Mouse (Mus musculus): Measurements from ENCODE around the gene Smg5. TPM values are rescaled to one million over a fixed set of nuclear protein-coding genes. Genes with fewer than 3 reads are reported as not detected.
A peak's percentile ranks its signal among the peaks of the same experiment; 100 is the strongest.
"Not testable (repeated sequence)": the region's sequence is repeated elsewhere in the genome, so short reads cannot be mapped to it uniquely, and the experiment has no call there.

Smg5 gene
- polyA plus RNA-seq, 1 experiment from 2014 or later = 53.9 TPM

GRCm38 (mm10) chr3:88354396-88355165, 18.5 kb downstream of the Smg5 start:
- Histone ChIP-seq H3K9me3 (replicated peaks) (no peaks in the 10 kb centered on the region), H3K27me3 (replicated peaks) (no peaks in the 10 kb centered on the region), H3K36me3 (peaks cover 99% of the 10 kb centered on the region), H3K4me1 (replicated peaks) (peaks cover 11% of the 10 kb centered on the region), H3K4me2 (no peak overlapping the region), H3K4me3 (no peak overlapping the region), H3K9ac (no peak overlapping the region), H3K27ac (ENCODE audit: poor library complexity, severe bottlenecking) (no peak overlapping the region)
- 93% methylated on average over 8 of the region's 8 CpGs for WGBS
- ATAC-seq (ENCODE audit: insufficient number of reproducible peaks, low FRiP score) = no peak

GRCm38 (mm10) chr3:88359584-88359983, 23.5 kb downstream of the Smg5 start:
- no peak for ATAC-seq (ENCODE audit: insufficient number of reproducible peaks, low FRiP score)
- WGBS = 54% methylated on average over 5 of the region's 5 CpGs
- H3K36me3 ChIP-seq = peaks cover 81% of the 10 kb centered on the region
- H3K27ac ChIP-seq (ENCODE audit: poor library complexity, severe bottlenecking) = peak overlapping the region; percentile 53
- H3K4me2 ChIP-seq = no peak overlapping the region
- H3K4me1 ChIP-seq (replicated peaks) = peaks cover 39% of the 10 kb centered on the region
- no peak overlapping the region for H3K4me3 ChIP-seq
- no peaks in the 10 kb centered on the region for H3K27me3 ChIP-seq (replicated peaks)
- no peaks in the 10 kb centered on the region for H3K9me3 ChIP-seq (replicated peaks)
- 0 out of 2 replicates have a peak overlapping the region, but pooled peaks have one; percentile 18 for H3K9ac ChIP-seq

DNA sequence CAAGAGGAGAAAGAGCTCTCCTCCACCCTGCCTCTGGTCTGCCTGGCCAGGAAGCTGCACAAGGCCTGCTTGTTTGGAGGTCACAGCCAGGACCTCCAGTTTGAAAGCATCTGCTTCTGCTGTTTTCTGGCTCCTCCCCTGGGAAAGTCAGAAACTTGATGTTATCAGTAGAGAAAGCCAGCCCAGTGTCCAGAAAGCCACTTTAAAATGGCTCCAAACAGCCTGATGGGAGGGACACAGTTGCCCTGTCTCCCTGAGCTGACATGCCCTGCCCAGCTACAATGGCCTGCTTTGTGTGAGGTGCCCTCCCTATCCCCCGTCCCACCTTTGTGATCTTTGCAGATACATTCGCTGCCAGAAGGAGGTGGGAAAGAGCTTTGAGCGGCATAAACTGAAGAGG, 23.9 kb downstream of the Smg5 start:
- Histone ChIP-seq H3K27ac (ENCODE audit: poor library complexity, severe bottlenecking) (peak overlapping the region; percentile 53), H3K36me3 (peaks cover 77% of the 10 kb centered on the region), H3K4me1 (replicated peaks) (peaks cover 43% of the 10 kb centered on the region), H3K9ac (no peak overlapping the region), H3K27me3 (replicated peaks) (peaks cover 3% of the 10 kb centered on the region), H3K9me3 (replicated peaks) (no peaks in the 10 kb centered on the region), H3K4me2 (no peak overlapping the region), H3K4me3 (no peak overlapping the region)
- 54% methylated on average over 3 of the region's 3 CpGs for WGBS
- ATAC-seq (ENCODE audit: insufficient number of reproducible peaks, low FRiP score) = no peak

DNA sequence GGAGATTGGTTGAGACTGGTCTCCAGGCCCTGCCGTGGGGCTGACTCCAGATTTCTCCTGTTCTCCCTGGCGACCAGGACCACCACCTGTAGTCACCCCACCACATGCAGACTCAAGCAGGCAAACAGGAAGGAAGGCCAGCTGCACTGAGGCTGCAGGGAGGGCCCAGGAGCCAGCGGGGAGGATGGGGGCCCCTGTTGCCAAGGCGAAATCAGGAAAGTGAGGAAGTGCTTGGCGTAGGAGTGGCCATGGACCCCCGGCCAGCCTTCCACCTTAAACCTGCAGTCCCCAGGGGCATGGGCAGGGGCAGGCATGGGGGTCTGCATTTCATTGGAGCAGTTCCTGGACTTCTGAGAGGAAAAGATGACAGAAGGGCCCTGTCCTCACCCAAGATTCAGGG, 25.0 kb downstream of the Smg5 start:
- H3K4me1 ChIP-seq (replicated peaks) = peaks cover 44% of the 10 kb centered on the region
- H3K4me3 ChIP-seq = no peak overlapping the region
- peaks cover 15% of the 10 kb centered on the region for H3K27me3 ChIP-seq (replicated peaks)
- H3K4me2 ChIP-seq = no peak overlapping the region
- H3K9me3 ChIP-seq (replicated peaks) = no peaks in the 10 kb centered on the region
- no peak overlapping the region for H3K27ac ChIP-seq (ENCODE audit: poor library complexity, severe bottlenecking)
- no peak overlapping the region for H3K9ac ChIP-seq
- WGBS = 59% methylated on average over 6 of the region's 6 CpGs
- ATAC-seq (ENCODE audit: insufficient number of reproducible peaks, low FRiP score) = no peak
- peaks cover 66% of the 10 kb centered on the region for H3K36me3 ChIP-seq

DNA sequence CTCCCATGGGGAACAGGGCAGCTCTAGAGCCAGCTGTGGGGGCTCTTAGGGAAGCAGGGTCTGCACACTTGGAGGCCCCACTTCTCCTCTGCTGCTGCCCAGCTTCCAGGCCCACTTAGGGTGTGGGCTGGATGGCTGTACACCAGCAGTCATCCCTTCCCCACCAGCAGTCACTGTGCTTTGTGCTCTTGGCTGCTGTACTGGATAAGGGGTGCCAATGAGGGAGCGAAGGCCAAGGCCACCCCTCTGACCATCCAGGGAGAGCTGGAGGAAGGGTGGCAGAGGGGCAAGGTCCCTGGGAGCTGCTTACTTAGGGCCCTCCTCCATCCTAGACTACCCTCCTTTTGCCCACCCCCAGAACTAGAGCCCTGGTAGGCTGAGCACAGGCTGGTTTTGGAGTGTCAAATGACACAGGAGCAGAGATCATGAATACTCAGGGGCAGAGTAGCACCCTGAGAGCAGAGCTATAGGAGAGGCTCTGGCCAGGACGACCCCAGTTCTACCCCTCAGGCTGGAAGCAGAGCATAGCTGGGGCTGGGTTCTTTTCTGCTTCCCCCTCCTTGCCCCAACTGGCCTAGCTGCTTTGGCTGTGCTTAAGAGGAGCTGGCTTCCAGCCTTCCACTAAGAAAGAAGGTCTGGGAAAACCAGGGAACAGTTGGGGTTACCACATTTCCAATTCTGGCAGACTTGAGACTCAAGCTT, 25.7 kb downstream of the Smg5 start:
- H3K9ac ChIP-seq = no peak overlapping the region
- H3K4me3 ChIP-seq = no peak overlapping the region
- H3K4me1 ChIP-seq (replicated peaks) = peaks cover 45% of the 10 kb centered on the region
- 89% methylated on average over 2 of the region's 2 CpGs for WGBS
- H3K36me3 ChIP-seq = peaks cover 59% of the 10 kb centered on the region
- H3K4me2 ChIP-seq = no peak overlapping the region
- ATAC-seq (ENCODE audit: insufficient number of reproducible peaks, low FRiP score) = no peak
- no peak overlapping the region for H3K27ac ChIP-seq (ENCODE audit: poor library complexity, severe bottlenecking)
- no peaks in the 10 kb centered on the region for H3K9me3 ChIP-seq (replicated peaks)
- peaks cover 20% of the 10 kb centered on the region for H3K27me3 ChIP-seq (replicated peaks)

GRCm38 (mm10) chr3:88363700-88364099, 27.6 kb downstream of the Smg5 start:
- Histone ChIP-seq H3K9ac (no peak overlapping the region), H3K36me3 (peaks cover 40% of the 10 kb centered on the region), H3K9me3 (replicated peaks) (no peaks in the 10 kb centered on the region), H3K4me2 (peak overlapping the region; percentile 59), H3K27ac (ENCODE audit: poor library complexity, severe bottlenecking) (peak overlapping the region; percentile 45; the same call in 1 of the 2 replicates), H3K27me3 (replicated peaks) (peaks cover 27% of the 10 kb centered on the region), H3K4me3 (no peak overlapping the region), H3K4me1 (replicated peaks) (peaks cover 43% of the 10 kb centered on the region)
- WGBS = 27% methylated on average over 4 of the region's 4 CpGs
- peak; percentile 60; the same call in 1 of the 2 replicates for ATAC-seq (ENCODE audit: insufficient number of reproducible peaks, low FRiP score)

DNA sequence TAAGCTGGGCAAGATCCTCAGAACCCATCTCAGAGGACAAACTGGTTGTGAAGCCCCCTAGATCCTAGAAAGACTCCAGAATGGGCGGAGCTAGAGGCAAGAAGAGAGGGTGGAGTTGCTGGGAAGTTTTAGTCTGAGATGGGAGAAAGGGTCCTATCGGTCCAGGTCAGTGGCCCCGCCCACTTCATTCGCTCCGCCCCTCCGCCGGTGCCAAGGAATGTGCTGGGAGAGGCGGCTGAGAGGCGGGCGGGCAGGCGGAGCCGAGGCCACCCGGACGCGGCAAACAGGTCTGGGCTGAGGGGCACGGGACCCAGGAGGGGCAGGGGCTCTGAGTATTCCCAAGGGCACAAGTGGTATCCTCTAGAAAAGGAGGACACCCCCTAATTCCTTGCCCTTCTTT, 28.3 kb downstream of the Smg5 start, which contains the start of gene Paqr6:
TSS of gene Paqr6 (plus strand) at position 248 of the 400 bp plus-strand sequence.
- H3K4me2 ChIP-seq = peak within 1 kb of the TSS; percentile 59
- H3K9ac ChIP-seq = no peak within 1 kb of the TSS; the same call in 1 of the 2 replicates
- peaks cover 33% of the 10 kb centered on the region for H3K36me3 ChIP-seq
- peak; percentile 74 for ATAC-seq (ENCODE audit: insufficient number of reproducible peaks, low FRiP score)
- peak within 1 kb of the TSS; percentile 45; the same call in 1 of the 2 replicates for H3K27ac ChIP-seq (ENCODE audit: poor library complexity, severe bottlenecking)
- peaks cover 36% of the 10 kb centered on the region for H3K4me1 ChIP-seq (replicated peaks)
- peak within 1 kb of the TSS; percentile 26 for H3K4me3 ChIP-seq
- peaks cover 27% of the 10 kb centered on the region for H3K27me3 ChIP-seq (replicated peaks)
- WGBS = 1% methylated on average over 16 of the region's 16 CpGs
- H3K9me3 ChIP-seq (replicated peaks) = no peaks in the 10 kb centered on the region

GRCm38 (mm10) chr3:88365705-88366361, 29.8 kb downstream of the Smg5 start:
- WGBS = 26% methylated on average over 34 of the region's 34 CpGs
- Histone ChIP-seq H3K9me3 (replicated peaks) (peaks cover 8% of the 10 kb centered on the region), H3K9ac (no peak overlapping the region), H3K27me3 (replicated peaks) (peaks cover 27% of the 10 kb centered on the region), H3K27ac (ENCODE audit: poor library complexity, severe bottlenecking) (no peak overlapping the region), H3K36me3 (peaks cover 18% of the 10 kb centered on the region), H3K4me2 (0 out of 2 replicates have a peak overlapping the region, but pooled peaks have one; percentile 13), H3K4me3 (no peak overlapping the region), H3K4me1 (replicated peaks) (peaks cover 27% of the 10 kb centered on the region)
- ATAC-seq (ENCODE audit: insufficient number of reproducible peaks, low FRiP score) = no peak

GRCm38 (mm10) chr3:88366830-88367428, 30.9 kb downstream of the Smg5 start:
- peak overlapping the region; percentile 45 for H3K4me2 ChIP-seq
- 0 out of 2 replicates have a peak, but pooled peaks have one; percentile 29 for ATAC-seq (ENCODE audit: insufficient number of reproducible peaks, low FRiP score)
- H3K4me3 ChIP-seq; H3K9me3 ChIP-seq (replicated peaks); H3K9ac ChIP-seq; H3K27ac ChIP-seq (ENCODE audit: poor library complexity, severe bottlenecking); H3K36me3 ChIP-seq: not testable (repeated sequence)
- H3K4me1 ChIP-seq (replicated peaks) = peaks cover 23% of the 10 kb centered on the region
- peaks cover 27% of the 10 kb centered on the region for H3K27me3 ChIP-seq (replicated peaks)
- 8% methylated on average over 21 of the region's 22 CpGs for WGBS

- not testable (repeated sequence) for H3K9ac ChIP-seq; H3K36me3 ChIP-seq; ATAC-seq (ENCODE audit: insufficient number of reproducible peaks, low FRiP score); H3K4me3 ChIP-seq; H3K27ac ChIP-seq (ENCODE audit: poor library complexity, severe bottlenecking); H3K9me3 ChIP-seq (replicated peaks)
- Histone ChIP-seq H3K27me3 (replicated peaks) (peaks cover 27% of the 10 kb centered on the region), H3K4me2 (peak overlapping the region; percentile 45; the same call in 1 of the 2 replicates), H3K4me1 (replicated peaks) (peaks cover 23% of the 10 kb centered on the region)
- WGBS = 52% methylated on average over 4 of the region's 7 CpGs
These were observed 31.5 kb downstream of the Smg5 start for GRCm38 (mm10) chr3:88367517-88367916.
